Mouse (Mus musculus): Measurements from ENCODE around the gene Tnfaip2. TPM values are rescaled to one million over a fixed set of nuclear protein-coding genes. Genes with fewer than 3 reads are reported as not detected.
A peak's percentile ranks its signal among the peaks of the same experiment; 100 is the strongest.

The Tnfaip2 gene
- total RNA-seq, 2 experiments from 2014 or later, result 22.0 to 22.6 TPM

- no peak for DNase-seq
- intact Hi-C loops (cut with DNase I), result no loop called here
These were observed 972 bp downstream of the Tnfaip2 start for GRCm38 (mm10) chr12:111443011-111443870.

- intact Hi-C loops (cut with DNase I), result no loop called here
- DNase-seq, result no peak
These were observed 1.9 kb downstream of the Tnfaip2 start for GRCm38 (mm10) chr12:111443921-111444831.

DNA sequence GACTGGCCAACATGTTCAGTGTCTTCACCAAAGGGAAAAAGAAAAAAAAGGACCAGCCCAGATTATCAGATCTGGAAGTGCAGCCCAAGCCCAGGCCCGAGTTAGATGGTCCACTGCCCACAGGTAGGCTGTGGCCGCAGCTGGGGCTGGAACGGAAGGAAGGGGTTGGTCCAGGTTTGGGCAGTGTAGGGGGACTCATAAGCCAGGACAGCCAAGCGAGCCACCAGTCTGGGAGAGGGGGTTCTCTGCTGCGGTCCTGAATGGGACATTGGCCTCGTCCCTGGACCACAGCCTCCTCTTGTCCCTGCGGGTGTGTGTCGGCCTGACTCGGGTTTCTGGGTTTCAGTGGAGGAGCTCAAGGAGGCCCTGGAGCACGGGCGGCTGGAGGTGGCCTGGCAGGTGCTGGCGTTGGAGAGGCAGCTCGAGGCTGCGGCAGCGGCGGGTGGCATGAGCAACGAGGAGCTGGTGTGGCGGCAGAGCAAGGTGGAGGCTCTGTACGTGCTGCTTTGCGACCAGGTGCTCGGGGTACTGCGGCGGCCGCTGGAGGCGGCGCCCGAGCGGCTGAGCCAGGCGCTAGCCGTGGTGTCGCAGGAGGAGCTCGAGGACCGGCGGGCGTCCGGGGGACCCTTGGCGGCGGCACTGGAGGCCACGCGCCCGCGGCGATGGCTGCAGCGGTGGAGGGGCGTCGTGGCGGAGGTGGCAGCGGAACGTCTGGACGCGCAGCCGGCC lies 3.1 kb downstream of the Tnfaip2 start:
- DNase-seq, result no peak
- intact Hi-C loops (cut with DNase I), result no loop called here

DNA sequence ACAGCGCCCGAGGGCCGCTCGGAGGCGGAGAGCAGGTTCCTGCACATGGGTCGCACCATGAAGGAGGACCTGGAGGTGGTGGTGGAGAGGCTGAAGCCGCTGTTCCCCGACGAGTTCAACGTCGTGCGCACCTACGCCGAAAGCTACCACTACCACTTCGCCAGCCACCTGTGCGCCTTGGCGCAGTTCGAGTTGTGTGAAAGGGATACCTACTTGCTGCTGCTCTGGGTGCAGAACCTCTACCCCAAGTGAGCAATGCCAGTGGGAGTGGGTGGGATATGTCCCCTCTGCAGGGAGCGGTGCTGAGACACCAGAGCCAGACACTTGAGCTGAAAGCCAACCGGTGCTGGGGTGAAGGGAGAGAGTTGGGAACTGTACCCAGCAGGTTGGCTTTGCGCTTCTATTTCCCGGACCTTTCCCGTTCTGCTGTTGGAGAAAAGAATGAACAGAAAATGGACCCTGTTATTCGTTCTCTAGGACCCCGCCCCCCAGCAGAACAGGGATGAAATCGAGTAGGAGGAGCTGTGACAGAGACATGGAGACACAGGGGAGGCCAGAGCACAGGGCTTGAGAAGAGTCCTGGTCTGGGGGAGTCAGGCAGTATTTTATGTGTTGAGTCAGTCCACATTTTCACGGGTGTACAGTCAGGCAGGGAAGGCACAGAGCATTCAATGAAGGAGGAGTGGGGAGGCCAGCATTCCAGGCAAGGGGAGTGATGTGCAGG lies 3.8 kb downstream of the Tnfaip2 start:
- no peak for DNase-seq
- intact Hi-C loops (cut with DNase I), result no loop called here

DNA sequence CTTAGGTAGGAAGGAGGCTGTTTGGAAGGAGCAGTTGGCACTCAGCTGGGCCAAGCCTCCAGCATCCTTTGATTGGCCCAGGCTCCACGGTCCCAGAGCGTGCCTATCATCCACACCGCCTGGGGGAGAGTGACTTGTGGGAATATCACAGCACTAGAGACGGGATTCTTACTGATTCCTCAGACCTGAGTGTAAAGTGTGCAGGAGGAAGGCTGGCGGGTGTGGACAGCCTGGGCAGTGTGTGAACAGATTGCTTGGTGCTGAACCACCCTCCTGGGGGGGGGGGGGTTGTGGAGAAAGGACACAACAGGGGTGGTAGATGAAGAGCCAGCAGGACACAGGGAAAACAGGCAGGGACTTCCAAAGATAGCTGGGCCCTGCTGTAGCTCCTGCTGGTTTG lies 4.5 kb downstream of the Tnfaip2 start:
- intact Hi-C loops (cut with DNase I), result no loop called here
- DNase-seq, result no peak

- no peak for DNase-seq
- intact Hi-C loops (cut with DNase I), result no loop called here
These were observed 5.1 kb downstream of the Tnfaip2 start for GRCm38 (mm10) chr12:111447350-111447749.

GRCm38 (mm10) chr12:111447898-111448760 lies 5.9 kb downstream of the Tnfaip2 start:
- peak in 1 of 2 experiments; percentile 31 for DNase-seq
- intact Hi-C loops (cut with DNase I), result no loop called here

- DNase-seq, result peak in 1 of 2 experiments; percentile 26
- intact Hi-C loops (cut with DNase I), result no loop called here
These were observed 6.8 kb downstream of the Tnfaip2 start for GRCm38 (mm10) chr12:111448931-111449705.

- DNase-seq, result peak; percentile 68 to 70
- intact Hi-C loops (cut with DNase I), result no loop called here
These were observed 8.1 kb downstream of the Tnfaip2 start for GRCm38 (mm10) chr12:111450359-111450758.

DNA sequence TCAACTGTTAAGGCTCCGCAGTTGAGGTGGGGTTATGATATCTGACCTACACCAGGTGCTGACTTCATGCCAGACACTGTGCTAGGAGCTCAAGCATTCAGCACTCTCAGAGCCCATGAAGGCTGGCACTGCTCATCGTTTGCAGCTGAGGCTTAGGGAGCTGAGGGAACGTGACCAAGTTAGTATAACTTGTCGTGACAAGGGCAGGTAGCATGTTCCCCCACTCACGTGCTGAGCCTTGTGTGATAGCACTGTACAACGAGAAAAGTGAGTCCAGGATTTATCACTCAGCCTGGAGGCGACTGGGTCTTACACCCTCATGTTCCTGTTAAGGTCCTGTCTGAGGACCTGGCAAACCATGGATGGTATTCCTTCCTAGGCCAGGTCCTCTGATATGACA lies 9.3 kb downstream of the Tnfaip2 start:
- intact Hi-C loops (cut with DNase I), result no loop called here
- peak in 1 of 2 experiments; percentile 1 for DNase-seq

DNA sequence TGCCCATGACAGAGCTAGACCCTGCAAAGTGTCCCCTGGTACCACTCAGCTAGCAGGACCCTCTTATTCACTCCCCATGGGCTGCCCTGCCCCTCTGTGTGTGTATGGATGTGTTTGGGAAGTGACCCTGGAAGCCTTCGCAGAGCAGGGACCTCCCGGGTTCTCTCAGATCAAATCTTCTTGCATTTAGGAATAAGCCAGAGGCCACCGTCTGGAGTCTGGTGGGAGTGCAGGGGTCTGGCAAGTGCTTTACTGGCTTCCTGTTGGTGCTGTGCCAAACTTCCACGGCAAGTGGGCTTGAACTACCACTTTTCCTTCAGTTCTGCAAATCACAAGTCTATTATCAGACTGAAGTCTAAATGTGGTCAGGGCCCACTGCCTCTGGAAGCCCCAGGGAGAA lies 11.8 kb downstream of the Tnfaip2 start:
- intact Hi-C loops (cut with DNase I), result no loop called here
- DNase-seq, result no peak

DNA sequence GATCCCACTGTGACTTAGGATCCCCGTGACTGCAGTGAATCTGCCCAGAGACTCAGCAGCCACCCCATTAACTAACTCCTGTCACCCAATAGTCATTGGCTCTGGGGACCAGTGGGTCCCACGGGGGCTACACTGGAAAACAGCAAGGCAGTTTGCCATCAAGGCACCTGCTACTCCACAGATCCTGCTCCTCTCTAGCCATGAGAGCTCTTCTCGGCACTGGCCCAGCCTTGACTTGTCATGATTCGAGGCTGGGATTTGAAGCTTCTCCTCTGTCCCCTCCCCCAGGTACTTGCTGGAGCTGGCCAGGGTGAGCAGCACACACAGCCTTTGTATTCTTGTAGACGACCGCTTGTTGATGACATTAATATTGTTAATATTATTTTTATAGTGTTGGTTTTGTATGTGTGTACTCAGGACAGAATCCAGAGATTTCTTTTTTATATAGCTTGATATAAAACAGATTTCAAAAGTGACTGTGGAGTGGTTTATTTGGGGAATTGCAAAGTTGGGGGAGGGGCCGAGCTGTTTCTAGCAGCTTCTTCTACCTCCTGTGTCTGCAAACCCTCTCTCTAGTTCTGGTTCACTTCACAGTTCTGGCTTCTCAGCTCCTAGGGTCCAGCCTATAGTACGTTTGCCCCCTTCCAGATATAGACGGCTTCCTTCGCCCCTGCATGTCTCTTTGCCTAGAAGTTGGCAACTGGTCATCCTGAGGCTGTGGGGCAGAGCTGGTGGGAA lies 12.4 kb downstream of the Tnfaip2 start:
- intact Hi-C loops (cut with DNase I), result no loop called here
- no peak for DNase-seq

- DNase-seq, result peak in 1 of 2 experiments; percentile 61
- intact Hi-C loops (cut with DNase I), result no loop called here
These were observed 13.1 kb downstream of the Tnfaip2 start for GRCm38 (mm10) chr12:111455311-111455846.

DNA sequence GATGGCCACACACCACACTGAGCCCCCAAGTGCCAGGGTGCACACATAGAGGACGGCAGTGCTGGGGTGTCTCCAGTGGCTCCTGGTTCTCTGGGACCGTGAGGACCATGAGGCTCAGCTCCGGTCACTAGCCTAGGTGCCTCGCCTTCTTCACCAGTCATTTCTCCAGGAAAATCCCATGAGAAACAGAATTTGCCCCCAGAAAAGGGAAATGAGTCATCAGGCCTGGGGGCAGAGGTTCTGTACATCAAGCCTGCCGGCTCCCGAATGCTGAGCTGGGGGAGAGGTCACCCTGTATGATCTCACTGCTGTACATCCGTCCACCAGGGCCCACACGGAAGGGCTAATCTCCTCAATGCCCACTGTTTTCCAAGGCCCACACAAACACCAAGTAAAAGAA lies 13.6 kb downstream of the Tnfaip2 start:
- intact Hi-C loops (cut with DNase I), result no loop called here
- no peak for DNase-seq

- intact Hi-C loops (cut with DNase I), result no loop called here
- no peak for DNase-seq
These were observed 15.5 kb downstream of the Tnfaip2 start for GRCm38 (mm10) chr12:111457742-111458141.

DNA sequence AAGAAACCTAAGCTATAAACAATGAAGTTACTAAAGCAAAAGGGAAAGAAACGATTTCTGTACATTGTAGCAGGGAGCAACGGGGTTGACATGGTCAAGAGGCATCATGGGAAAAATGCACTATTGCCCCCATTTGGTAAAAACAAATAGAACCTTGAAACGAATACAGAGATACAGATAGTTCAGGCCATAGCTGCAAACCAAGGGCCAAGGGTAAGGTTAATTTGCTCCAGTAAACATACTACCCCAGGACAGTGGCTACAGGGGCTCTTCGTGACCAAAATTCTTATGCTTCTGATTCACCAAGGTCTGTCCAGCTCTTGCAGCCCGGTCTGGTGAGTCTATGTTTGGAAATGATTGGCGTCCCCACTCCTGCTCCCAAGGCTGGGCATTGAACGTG lies 21.3 kb downstream of the Tnfaip2 start:
- intact Hi-C loops (cut with DNase I), result loop anchor here (5.0 kb wide), 1 partner anchor 39 kb away; no protein-coding TSS in a partner anchor
- DNase-seq, result no peak

DNA sequence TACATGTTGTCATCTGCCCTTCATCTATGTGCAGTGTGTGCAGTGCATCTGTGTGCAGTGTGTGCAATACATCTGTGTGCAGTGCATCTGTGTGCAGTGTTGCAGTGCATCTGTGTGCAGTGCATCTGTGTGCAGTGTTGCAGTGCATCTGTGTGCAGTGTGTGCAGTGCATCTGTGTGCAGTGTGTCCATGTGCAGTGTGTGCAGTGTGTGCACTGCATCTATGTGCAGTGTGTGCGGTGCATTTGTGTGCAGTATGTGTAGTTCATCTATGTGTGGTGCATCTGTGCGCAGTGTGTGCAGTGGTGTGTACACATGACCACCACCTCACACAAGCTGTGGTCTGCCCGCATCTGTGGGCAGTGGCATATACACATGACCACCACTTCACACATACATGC lies 24.1 kb downstream of the Tnfaip2 start:
- no peak for DNase-seq
- intact Hi-C loops (cut with DNase I), result no loop called here
